Mouse (Mus musculus) layer of hippocampus, postnatal 36 days (tissue): ENCODE measurements around the gene Siah1b. TPM values are rescaled to one million over a fixed set of nuclear protein-coding genes. Genes with fewer than 3 reads are reported as not detected.

Experiments used
- DNase-seq, 2 experiments: peaks; one replicate each; pipeline ENCODE4 v3.0.0; 2022
- total RNA-seq, 2 experiments: library from RNA; stranded (reverse); gene quantifications; 2 replicates each; pipeline ENCODE4 v1.2.3; 2021

Gene Siah1b
- total RNA-seq: 10 to 100 TPM in 1 of 2 experiments, 1 to 10 TPM in 1; 9.5 to 14.8 TPM

DNA sequence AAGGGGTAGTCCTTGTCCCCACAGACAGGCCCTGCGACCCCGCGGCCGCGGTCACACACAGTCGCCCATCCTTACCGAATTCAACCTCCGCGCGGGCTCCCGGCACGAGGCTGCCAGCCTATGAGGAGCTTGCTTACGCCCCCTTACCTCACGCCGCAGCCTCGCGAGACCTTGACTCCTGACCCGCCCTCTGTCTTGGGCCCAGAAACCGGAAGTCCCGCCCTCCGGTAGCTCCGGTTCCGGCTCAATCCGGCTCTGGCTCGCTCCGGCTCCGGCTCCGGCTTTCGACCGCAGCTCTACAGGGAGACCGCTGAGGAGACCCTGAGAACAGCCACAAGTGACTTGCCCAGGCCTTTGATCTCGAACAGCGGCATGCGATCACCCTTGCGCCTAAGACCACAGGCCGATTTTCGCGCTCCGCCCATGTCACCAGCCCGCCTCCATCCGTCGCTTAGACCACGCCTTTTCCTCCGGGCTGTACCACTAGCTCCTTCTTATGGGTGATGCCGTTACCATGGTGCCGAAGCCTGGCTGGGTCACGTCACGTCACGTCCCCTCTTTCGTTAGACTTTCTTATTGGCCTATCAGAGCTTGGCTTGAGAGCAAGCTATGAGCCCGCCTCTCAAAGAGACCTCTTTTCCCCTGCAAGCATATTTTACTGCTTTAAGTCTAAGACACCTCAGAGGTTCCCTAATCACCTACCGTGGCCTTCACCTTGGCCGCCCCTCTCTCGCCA, at the start of gene Siah1b:
Gene Siah1b (minus strand): TSS at position 454 of the 736 bp plus-strand sequence.
- DNase-seq: peak; percentile 90

DNA sequence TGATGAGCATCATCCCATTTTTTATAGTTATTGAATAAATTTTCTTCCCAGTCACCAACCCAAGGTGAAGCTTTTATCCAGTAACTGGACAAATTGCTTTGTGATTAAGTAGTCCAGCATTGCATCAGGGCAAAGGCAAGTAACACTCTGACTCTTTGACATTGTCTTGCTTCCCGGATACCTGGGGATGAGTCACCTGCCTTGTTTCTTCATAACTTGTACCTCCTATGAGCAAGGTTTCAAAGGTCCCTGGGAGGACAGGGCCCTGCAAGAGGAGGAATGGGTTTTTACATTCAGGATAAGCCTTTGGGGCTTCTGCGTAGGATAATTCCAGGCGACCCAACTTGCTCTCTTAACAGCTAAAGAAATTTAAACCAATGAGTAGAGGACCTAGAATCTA, 47.6 kb upstream of the Siah1b start:
- no peak for DNase-seq

DNA sequence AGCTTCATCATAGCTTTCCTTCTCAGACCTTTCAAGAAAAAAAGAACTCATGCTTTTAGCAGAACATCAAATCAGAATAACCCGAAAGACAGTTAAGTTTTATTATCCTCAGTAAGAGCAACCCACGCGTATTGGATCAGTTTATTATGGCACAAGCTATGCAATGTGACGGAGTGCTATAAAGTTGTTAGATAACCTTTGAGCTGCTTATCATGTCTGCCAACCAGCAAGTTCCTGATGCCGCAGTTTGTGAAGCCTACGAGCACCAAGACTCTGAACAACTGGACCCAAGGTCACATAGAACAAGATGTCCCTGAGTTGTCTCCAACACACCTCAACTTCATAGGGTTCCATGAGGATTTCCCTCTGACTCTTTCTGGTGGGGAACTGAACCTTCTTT, 37.5 kb upstream of the Siah1b start:
- no peak for DNase-seq

DNA sequence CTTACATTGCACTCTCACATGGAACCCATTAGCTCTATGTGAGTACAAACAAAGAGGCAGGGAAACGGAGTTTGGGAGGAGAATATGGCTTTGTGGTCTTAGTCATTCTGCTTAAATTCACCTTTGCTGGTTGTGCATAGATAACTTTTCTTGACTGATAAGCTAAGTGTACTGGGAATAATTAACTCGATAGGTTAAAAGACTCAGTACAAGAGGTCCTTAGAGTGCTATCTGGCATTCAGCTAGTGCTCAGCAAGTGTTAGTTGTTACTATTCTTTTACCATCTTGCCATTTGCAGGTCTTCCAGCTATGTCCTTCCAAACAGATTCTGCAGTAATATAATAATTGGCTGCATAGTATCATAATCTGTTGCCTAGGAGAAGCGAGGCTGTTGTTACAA, 34.9 kb upstream of the Siah1b start:
- DNase-seq: no peak

DNA sequence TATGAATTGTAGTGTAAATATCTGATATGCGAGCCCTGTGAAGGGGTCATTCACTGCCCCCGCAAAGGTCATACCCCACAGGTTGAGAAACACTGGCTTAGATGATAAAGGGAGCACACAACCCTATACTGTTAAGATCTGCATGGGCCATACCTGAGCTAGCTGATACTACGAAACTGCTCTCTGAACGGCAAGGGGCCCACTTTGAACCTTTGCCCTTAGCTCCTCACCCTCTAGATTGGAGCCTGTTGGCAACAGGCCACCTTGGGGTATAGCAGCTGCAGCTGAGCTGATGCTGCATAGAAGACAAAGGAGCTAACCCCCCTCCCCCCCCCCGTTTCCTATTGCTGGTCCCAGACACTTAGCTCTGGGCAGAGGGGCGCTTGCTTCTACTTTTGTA, 26.4 kb upstream of the Siah1b start:
- no peak for DNase-seq

DNA sequence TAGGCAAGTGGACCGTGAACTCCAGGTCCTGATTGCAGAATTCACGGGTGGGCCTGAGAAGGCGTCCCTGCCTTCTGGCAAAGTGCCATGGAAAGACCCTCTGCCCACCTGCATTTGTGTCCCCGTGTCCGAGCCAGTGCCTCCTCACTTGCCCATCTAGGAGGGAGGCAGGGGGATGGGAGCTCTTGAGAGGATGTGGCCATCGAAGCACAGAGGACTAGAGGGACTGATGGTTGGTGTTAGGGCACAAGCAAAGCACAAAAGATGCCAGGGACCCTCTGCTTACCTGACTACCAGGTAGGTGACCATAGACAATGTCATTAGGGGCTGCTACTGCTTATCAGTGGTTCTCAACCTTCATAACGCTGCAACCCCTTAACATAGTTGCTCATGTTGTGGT, 25.9 kb upstream of the Siah1b start:
- no peak for DNase-seq

DNA sequence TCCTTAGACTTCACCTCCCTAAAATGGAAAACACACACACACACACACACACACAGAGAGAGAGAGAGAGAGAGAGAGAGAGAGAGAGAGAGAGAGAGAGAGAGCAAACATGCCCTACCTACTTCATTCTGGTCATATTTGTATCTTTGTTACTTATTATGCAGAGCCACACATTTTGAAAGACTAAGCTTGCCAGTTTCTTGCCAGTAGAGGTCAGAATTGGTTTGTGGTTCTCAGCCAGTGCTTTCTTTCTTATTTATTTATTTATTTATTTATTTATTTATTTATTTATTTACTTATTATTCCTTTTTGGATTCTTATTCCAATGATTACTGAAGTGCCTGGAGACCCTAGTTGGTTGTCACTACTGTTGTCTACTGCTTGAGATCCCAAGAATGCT, 25.2 kb upstream of the Siah1b start:
- no peak for DNase-seq

DNA sequence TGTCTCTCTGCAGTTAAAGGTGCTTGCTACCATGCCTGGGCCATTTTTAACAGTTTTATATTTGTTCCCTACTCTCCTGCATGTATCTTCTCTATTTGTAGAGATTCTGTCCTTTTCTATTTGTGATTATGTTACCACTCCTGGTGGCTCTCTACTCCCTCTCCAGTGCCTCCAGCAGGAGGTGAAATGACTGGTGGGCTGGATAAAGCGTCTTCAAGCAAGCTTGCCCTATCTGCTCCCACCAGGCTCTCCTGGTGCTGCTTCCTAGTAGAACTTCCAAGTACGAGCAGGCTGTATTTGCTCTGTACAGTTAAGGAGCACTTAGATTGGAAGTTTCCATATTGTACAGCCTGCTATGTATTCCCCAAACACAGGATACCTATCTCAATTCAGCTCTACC, 19.5 kb upstream of the Siah1b start:
- no peak for DNase-seq

DNA sequence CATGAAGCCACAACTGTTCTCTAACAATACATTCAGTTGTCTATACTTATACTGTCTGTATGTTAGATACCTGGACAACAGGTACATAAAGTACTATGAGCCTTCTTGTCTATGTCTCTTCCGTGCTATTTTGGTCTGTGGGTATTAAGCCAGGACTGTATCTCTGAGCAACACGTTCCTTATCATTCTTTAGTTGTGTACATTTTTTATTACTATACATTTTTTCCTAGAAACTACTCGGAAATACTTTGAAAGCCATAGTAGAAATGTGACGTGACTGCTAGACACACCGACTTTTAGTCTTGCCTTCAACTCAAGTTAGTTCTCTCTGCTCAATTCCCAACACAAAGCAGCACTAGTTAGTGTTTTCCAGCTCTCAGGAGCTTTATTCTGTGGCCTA, 17.1 kb upstream of the Siah1b start:
- no peak for DNase-seq

DNA sequence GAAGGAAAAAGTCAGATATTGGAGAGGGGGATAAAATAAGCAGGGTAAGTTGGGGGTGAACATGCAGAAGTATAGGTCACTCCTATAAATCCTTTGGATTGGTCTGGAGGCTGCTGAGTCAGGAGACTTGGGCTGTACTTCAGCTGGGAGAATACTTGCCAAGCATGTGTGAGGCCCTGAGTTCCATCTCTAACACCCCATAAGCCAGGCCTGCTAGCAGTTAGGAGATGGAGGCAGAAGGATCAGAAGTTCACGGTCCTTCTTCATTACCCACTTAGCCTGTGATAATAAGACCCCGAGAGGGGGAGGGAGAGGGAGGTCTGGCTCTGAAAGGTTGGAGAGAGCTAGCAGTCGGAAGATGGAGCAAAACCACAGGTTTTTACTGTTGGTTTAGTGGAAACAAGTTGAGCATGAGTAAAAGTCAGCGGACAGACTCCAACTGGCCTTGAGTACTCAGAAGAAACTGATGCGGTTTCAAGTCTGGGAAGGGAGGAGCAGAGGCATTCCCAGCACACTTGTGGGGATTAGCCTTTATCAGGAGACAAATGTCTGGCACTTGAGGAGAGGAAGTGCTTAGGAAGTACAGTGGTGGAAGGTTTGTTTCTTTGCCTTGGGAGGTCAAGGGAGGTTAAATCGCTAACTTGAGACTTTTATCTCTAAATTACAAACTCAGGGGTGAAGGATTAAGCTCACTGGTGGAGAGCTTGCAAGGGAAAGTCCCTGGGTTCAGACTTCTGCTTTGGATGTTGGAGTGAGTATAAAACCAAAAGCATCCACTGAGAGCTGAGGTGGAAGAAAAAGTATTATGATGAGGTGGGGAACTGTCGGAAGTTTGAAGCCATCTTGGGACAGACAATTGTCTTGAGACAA, 16.2 kb upstream of the Siah1b start:
- DNase-seq: no peak

DNA sequence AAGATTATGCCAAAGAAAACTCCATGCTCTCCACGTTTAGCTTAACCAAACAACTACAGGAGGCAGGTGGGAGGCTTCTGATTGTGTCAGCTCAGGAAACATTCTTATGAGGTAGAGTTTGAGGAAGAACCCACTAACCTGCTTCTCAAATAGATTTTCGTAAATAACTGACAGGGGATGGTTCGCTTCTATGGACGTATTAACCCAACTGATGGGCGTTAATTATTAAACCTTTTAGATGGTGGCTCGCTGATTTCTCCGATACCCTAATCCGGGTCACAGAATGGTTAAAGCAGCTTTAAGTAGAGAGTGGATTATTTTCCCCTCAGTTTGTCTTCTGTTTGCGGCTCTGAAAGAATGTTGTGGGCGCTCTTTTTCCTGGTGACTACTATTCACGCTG, 13.6 kb upstream of the Siah1b start:
- DNase-seq: no peak

DNA sequence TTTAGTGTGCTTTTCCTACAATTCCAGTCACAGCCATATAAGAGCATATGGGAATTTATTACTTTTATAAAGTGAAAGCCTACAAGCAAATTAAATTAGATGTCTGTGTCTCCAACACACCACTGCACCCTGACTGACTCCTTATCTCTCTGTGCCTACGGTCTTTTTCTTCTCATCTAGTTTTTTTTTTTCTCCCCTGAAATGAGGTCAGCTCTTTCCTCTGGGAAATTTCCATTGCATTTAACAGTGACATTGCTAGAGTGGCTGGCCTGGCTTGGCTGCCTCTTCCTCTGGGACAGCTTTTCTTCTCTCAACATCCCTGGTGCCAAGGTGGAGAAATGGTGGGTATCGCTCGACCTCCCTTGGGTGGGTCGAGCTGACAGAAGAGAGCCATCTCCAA, 12.3 kb upstream of the Siah1b start, which contains the start of gene Cltrn:
Gene Cltrn (plus strand): TSS at position 249 of the 400 bp plus-strand sequence.
- DNase-seq: no peak

DNA sequence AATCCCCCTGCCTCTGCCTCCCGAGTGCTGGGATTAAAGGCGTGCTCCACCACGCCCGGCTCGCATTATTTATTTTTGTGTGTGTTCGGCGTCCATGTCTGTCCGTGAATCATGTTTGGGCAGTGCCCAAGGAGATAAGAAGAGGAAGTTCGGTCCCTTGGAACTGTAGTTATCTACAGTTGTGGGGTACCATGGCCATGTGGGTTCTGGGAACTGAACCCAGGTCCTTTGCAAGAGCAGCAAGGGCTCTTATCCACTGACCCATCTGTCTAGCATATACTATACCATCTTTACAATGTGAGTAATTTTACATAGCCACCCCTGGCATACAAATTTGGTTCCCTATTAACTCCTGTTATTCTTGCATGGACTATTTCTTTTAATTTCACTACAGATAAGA, 5.7 kb upstream of the Siah1b start:
- no peak for DNase-seq

DNA sequence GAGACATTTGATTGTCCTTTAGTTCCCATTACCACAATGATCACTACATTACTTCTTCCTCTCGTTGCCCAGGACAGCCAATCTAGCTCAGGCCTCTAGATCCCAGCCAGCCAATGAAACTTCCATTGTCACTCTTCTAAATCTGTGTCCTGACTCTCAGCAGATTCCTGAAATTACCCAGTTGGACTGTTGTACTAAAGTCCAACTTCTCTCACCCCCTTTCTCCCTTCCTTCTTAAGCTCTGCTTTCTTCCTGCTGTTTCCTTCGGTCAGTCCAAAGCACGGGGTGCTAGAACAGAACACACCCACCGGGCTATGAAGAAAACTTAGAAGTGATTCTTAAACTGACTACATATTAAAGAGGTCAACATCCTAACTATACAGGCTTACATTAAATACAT, 7.3 kb downstream of the Siah1b start:
- no peak for DNase-seq

DNA sequence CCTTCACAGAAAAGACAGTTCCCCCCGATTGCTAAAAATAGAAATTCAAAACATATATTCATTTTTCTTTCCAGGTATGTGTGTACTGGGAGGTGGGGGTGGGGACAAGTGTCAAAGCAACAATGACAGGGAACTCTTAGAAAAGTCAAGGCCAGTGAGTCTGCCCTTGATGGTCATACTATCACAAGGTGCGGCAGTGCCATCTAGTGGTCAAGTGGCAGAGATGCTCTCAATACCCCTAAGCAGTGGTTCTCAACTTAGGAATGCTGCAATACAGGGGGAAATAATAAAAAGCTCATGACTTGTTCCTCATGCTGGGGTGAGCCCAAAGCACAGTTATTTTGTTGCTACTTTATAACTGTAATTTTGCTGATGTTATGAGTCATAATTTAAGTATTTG, 10.1 kb downstream of the Siah1b start:
- DNase-seq: peak; percentile 17 to 30

DNA sequence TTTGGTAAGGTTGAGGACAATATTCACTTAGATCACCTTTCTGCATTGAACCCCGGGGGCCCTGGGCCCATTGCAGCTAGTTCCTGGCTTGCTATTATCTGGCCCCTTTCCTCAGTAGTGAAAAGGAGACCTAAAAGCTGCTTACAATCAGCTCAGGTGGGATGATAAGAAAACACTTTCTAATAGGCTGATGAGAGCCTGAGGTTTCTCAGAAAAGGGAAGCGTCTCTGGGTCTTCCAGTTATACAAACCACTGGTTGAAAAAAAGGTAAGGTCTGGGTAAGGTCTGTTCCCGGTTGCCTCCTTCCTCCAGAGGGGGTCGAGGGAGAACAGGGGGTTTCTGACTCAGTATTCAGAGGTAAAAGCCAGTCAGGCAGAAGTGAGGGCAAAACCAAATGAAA, 17.2 kb downstream of the Siah1b start:
- no peak for DNase-seq

DNA sequence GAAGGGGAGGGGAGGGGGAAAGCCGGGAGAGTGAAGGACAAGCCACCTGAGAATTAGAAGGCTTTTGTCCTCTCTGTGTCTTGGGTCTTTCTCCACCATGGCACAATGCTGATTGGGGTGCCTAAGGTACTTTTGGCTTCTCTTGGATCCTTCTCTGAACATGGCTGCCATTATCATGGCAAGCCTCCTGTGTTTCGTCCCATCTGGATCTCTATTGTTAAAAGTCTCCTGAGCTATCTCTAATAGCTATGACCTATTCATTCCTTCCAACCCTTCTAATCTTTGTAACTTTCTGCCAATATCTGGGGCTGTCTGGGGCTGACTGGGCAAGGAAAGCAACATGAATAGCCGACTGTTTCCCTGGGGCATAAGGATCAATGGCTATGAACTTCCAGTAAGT, 17.8 kb downstream of the Siah1b start:
- DNase-seq: no peak

DNA sequence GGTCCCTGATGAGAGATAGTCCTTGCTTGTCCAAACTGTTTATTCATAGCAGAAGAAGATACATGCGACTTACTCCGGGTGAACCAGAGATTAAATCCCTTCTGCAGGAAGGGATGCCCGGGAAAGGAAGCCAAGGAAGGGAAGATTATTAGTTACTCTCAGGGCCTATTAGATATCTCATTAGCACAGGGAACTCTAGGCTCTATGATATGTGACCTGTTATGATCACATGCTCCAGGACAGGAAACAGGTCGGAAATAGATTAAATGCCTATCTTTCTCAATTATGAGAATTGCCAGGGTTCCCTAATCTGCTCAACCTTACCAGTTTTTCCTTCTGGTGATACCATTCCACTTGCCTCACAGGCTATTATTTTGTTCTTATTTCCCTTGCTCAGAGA, 20.6 kb downstream of the Siah1b start:
- no peak for DNase-seq

DNA sequence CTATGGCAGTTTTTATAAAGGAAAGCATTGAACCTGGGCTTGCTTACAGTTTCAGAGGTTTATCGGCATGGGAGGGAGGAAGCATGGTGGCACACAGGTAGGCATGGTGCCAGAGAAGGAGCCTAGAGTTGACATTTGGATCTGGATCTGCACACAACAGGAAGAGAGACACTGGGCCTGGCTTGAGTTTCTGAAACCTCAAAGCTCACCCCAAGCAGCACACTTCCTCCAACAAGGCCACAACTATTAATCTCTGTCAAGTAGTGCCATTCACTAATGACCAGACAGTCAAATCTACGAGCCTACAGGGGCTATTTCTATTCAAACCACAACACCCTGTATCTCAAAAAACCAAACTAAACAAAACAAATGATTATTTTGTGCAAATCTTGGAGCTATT, 29.6 kb downstream of the Siah1b start:
- DNase-seq: no peak

DNA sequence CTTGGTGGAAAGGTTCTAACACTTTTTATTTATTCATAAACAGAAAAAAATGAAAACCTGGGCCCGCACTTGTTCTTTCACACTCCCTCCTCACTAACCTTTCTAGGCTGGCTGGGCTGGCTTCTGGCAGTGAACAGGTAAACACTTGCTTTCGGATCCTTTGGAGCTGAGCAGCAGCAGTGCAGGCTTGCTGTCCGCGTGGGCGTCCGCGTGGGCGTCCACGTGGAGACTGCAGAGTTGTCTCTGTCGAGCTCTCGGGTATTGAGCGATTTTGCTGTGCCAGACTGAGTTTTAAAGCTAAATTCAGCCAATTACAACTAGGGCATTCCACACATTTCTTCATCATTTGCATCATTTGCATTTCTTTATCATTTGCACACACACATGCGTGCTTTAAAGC, 34.2 kb downstream of the Siah1b start:
- DNase-seq: peak; percentile 32 to 42

DNA sequence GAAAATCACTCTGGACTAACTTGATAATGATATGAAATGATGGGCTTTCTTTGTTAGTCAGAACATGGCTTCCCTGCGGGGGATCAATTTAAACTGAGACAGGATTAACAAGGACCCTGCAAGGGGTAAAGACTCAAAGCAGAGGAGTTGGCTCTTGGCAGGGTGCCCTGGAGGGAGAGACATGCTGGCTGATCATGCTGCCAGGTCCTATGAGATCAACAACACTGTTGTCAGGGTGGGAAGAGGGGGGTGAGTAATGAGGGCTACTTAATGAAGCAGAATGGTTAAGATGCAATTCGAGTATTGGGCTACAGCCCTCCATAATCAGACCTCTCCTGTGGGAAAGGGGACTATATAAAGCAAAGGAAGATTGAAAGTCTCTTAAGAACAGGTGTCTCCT, 37.4 kb downstream of the Siah1b start:
- DNase-seq: no peak

DNA sequence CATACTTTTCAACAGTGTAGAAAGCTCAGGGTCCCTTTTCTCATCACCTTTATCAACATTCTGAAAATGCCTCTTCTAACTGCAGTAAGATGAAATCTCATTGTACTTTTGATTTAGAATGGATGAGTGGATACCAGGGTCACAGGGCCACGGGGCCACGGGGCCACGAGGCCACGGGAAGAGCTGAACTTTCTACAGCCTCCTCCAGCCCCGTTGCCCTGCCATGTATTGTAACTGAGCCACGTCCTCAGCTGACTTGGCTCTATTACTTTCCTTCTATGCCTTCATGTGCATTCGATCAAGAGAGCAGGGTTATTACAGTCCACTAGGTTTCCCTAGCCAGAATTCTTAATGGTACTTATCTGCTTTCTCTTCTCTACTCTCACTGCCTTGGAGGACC, 40.4 kb downstream of the Siah1b start:
- no peak for DNase-seq

DNA sequence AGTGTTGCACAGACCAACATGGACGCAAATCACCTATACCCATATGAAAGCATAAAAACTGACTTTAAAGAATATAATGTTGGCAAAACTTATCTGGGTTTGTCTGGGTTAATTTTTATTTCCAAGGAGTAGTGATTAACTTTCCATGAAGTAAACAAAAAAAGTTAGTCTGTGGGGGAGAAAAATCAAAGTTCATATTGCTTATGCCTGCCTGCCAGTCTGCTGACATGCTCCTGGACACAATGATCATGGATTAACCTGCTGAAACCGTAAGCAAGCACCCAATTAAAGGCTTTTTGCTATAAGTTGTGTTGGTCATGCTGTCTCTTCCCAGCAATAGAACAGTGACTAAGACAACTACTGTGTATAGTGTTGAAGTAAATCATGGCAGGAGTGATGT, 40.9 kb downstream of the Siah1b start:
- DNase-seq: no peak

DNA sequence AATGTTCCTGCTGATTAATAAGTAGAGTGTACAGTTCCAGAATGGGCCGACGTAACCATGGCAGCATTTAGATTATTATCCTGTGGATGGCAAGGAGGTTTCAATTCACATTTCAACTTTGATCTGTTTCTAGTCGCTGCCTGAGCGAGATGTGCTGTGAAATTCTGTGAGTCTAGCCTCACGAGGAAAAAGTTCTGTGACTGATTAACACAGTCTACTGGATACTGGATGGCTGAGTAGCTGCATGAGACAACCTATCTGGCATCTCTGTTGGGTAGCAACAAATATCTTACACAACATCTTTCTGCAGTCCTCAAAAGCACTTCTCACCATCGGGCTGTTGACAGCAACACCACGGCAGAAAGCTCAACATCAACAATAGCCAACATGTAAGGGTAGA, 43.8 kb downstream of the Siah1b start:
- no peak for DNase-seq
